Mouse (Mus musculus): ENCODE measurements at regions not wholly inside any gene's neighbourhood (a gene's known extent, or its start where the extent isn't known, plus 50 kb on each side); places are given as distances from the start of the nearest gene placed in this dataset.
A peak's percentile ranks its signal among the peaks of the same experiment; 100 is the strongest.

DNA sequence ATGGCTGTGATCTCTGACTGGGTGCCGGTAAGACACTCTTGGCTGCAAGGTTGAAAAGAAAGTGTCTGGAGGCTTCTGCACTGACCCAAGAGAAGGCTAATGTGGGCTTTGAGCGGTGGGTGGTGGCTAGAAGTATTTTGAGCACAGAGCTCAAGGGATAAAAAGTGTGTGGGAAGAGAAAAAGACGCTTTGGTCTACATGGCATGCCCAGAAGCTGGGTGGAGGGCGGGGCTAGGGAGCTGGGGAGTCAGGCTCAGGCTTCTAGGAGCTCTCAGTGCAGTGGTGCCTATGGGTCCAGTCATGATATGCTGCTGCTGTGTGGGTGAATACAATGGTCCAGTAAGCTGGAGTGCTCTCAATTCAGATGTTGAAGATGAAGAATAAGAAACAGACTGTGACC lies 152.1 kb downstream of the Efnb1 start:
- DNase-seq = no peak

DNA sequence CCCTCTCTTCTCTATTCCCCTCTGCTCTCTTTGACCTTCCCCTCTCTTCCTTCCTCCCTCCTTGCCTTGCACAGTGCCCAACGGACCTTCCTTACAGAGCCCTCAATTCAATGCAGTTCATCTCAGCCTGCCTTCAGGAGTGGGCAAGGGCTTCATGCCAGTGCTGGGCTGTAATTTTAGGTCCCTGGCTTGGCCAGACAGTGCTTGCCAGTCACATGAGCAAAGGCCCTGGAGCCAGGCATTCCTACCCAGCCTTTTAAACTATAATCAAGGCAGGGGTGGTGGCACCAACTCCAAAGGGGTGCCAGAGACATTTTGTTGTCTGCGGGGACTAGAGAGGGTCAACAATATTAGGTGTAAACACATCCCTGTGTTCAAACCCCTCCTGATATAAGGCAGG lies 150.9 kb downstream of the Efnb1 start:
- no peak for DNase-seq

DNA sequence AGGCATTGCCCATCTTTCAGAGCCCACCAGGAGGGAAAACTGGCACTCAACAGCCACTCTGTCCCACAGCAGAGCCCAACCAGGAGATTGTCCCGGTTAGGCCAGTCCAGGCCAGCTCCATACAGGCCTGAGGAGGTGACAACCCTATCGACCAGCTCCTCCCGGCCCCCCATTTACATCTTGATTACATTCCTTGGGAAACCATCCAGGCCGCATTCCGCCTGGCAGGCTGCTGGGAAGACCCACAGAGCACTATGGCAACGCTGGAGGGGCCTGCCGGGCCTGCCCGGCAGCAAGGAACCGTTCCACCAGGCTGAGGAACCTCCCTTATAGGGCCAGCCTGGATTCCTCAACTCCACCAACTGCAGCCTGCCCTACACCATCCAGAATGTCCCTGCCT lies 149.7 kb downstream of the Efnb1 start:
- DNase-seq = peak; percentile 90 to 91

DNA sequence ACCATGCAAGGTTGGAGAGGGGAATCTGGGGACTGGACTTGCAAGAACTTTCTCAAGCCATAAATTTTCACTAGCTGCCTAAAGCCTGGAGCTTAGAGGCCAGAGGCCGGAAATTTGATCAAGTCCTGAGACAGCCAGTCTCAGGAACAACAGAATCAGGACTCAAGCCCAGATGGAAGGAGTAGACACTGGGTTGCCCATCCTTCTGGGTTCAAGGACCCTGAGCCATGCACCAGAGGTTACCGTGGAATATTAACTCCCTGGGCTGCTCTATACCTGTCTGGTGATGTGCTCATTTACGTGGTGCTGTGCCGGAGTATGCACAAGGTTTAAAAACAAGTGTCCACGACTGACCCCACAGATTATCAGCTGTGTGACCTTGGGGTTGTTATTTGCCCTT lies 145.1 kb downstream of the Efnb1 start:
- DNase-seq = no peak

DNA sequence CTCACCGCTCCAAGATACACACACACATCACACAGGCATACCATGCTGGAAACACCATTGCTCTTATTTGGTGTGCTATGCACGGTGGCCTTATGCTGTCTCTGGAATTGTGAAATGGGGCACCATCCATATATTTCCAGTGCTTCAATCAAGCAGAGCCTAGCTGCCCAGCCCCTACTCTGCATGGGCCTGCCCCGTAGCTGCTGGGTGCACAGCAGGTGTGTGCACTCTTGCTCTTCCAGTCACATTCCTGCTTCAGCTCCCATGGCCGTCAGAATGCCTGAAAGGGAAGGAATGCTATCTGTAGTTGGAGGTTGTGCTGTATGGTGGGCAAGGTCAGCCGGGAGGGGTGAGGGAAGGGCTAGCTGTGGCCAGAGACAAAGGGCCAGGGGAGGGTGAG lies 144.6 kb downstream of the Efnb1 start:
- DNase-seq = peak in 1 of 2 experiments; percentile 33

DNA sequence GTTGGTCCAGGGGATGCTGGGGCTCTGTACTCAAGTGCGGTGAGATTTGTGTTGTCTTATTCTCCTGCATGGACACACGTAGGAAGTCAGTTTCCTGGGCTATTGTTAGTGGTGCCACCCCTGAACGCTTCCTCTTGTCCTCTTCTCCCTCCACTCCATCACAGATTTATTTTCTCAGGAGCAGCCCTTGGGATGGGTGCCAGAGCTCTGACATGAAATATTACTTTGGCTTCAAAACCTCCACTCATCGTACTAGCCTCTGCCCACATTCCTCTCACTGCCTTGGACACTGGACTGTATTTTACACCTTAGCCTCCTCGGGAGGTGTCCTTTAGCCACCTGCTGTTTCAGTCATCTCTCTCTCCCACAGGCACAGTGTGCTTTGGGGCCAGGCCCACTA lies 139.6 kb downstream of the Efnb1 start:
- DNase-seq = peak in 1 of 2 experiments; percentile 40

DNA sequence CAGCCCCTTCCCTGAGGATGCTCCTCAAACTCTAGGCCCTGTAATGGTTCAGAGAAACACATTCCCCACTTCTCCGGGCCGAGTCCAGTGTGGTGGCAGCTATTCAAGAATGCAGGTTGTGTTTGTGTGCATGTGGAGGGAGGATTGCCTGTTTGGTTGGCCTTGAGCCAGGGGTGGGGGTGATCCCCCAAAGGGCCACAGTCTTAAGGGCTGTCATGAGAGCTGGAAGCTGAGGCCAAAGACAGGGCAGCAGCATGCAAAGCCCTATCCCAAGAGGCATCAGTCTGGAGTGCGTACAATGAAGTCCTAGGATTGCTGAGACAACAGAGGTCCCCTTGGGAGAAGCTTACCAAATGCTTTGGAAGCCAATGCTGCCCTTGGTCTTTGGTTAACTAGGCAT lies 136.0 kb downstream of the Efnb1 start:
- no peak for DNase-seq

DNA sequence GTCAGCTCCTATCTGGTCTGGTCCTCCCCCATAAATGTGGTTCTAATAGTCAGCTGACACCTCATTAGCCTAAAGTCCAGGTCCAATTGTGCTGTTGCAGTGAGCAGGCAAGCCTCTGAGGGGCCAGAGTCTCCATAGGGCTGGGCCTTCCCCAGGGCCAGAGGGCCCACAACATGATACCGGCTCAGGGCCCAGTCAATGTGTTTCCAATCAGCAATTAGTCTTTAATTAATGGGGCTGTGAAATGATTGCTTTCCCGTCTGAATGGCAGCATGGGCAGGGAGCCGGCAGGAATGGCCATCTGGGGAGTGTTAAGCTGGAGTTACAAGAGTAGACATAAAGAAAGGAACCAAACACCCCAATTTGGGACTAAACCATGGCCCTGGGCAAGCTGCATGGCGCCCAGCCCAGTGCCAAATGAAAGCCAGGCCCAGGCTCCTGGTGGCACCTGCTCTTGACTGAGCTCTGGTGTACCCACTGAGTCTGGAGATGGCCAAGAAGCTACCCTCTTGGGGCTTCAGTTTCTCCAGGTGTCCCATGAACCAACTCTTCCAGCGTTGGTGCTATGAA lies 113.2 kb downstream of the Efnb1 start:
- DNase-seq = no peak

DNA sequence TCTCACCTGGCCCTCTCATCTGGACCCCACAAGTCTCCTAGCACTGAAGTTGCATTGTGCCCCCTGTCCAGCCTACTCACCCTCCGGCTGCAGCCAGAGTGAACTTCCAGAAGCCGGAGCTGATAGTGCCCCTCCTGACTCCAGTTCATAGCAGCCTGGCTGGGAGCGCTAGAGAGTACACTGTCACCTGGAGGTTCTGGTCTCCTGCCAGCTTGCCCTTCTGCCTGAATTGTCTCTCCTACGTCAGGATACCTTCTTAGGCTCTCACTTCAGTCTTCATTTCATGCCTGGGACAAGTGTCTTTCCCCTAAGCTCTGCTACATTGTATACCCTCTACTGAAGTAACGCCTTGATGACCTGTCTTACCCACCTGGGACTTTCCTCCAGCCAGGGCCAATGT lies 112.3 kb downstream of the Efnb1 start:
- no peak for DNase-seq

DNA sequence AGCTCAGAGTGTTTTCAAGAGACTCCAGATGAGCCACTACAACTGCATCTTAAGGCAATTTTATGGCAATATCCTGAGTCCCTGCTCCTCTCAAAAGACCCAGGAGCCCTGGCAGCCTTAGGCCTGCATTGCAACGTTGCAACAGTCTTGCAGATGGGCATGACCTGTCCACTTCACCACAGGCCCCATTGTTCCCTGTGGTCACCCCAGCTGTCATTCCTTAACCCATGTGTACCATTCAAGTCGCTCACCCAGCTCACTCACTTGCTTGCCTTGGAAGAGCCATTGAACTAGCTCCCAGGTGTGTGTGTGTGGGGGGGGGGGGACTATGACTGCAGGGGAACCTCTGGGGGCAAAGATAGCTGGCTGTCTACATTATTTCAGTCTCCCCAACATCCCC lies 110.8 kb downstream of the Efnb1 start:
- DNase-seq = no peak

DNA sequence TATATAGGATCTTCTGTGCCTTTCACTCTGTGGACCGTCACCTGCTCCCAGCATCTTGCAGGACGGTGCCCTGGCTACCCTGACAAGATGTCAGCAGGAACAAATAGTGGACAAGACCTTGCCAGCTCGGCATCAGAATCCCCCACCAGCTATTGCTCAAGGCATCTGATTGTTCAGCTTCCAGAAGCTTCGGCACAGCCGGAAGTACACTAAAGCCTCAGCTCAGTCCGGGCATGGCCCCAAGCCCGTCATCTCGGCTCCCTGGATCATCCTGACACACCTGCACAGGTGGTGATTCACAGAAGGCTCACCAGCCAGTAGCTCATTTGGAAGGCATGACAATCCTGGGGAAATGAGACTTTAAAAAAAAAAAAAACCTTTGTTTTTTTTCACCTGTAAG lies 110.1 kb downstream of the Efnb1 start:
- no peak for DNase-seq

DNA sequence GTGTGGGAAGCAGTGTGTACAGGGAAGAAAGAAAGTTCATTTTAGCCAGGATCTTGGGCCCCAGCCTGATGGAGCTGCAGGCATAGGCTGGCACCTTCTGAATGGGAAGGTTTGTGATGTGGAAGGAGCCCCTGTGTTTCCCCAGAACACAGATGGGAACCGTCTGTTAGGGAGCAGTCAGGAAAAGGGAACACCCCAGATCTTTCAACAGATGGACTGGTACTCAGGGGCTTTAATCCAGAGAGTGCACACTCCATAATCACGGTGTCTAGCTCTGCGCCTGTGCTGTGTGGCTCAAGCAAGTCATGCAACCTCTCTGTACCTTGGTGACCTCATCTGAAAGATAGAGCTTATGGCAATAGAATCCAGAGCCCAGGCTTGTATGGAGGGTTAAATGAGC lies 109.6 kb downstream of the Efnb1 start:
- no peak for DNase-seq

DNA sequence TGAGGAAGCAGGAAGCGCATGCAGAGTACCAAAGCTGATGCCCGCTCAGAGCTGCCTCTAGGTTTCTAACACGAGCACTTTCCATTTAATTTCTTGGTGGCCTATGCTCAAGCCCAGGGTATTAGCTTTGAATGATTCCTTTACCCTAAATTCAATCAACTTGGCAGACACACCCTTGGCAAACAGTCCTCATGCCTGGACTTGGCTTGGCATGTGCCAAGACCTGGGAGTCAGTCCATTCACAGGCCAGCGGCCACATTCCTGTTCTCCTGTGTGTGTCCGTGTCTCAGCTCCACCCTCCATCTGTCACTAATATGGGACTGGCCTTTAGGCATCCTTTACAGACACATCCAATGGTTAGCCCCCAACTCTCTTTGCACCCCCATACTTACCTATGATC lies 107.3 kb downstream of the Efnb1 start:
- DNase-seq = no peak

DNA sequence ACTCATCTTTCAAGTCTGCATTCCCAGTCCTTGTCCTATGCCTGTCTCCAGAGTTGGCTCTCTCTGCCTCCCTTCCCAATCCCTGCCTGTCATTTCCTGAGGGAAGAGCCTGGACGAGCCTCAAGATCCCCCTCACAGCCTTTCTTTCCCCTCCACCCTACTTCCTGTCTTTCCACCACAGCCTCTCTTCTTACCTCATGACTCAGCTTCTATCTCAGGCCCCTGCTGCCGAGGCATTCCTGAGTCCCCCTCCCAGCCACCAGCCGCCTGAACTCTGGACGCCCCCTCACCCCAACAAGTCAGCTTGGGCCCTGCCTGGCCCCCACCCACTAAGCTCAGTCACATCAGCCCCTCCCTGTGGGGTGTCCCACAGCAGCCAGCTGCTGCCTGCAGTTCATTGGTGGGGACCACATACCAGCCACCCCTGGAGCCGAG lies 105.8 kb downstream of the Efnb1 start:
- DNase-seq = peak in 1 of 2 experiments; percentile 30

DNA sequence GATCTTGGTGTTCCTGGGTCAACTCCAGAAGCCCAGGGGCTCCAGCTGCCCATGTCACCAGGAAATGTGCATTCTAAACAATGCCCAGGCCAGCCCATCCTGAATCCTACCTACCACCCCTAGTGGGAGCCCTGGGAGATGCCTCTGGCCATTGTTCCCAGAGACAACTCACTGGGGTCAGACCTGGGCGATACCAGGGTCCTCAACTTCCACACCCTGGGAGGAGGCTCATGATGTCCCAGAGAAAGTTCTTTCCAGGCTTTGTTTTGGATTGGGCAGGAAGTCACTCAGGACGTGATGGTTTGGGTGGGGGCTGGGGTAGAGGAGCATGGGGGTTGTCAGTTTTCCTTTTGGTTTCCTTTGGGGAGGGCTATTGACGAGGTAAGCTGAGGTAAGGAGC lies 97.1 kb downstream of the Efnb1 start:
- no peak for DNase-seq

DNA sequence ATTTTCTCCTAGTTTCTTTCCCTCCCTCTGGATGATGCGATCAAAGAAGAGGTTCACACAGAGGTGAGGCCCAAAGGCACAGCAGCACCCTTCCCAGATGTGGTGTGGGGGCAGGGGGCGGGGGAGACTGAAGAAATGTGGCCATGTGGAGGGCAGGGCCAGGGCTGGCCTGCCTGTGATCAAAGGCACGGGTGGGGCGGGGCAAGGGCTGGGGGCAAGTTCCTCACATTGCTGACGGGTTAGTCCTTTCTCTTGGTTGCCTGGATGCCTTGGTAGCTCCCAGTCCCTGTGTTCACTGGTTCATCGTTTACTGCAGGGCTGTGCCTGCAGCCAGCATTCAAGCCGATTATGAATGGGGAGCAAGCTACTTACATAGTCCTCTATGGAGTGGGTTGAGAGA lies 96.4 kb downstream of the Efnb1 start:
- DNase-seq = peak in 1 of 2 experiments; percentile 18

DNA sequence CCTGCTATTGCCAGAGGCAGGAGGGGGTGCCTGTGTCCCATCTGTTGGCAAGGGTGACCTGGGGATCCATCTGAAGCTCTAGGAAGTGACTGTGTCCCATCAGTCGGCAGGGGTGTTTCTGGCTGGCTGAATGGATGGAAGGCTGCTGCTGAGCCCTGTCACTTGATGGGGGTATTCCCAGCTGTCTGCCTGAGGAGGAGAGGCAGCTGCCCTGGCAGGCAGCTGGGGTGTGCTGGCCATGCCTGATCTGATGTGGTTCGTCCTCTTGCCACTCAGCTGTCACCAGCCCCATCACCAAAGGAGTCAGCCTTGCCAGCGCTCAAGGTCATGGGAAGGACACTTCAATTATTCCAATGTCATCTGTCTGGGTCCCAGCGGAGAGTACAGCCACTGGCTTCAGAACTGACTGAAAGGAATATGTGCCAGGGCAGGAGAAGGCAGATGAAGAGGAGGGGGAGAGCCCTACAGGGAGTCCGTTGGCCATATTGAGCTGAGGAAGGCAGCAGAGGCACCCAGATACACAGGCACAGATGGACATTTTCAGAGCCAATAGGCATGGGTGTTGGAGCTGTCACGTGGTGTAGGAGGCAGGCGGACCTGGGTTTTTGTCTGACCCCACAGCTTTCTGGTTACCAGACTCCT lies 89.3 kb downstream of the Efnb1 start:
- no peak for DNase-seq

DNA sequence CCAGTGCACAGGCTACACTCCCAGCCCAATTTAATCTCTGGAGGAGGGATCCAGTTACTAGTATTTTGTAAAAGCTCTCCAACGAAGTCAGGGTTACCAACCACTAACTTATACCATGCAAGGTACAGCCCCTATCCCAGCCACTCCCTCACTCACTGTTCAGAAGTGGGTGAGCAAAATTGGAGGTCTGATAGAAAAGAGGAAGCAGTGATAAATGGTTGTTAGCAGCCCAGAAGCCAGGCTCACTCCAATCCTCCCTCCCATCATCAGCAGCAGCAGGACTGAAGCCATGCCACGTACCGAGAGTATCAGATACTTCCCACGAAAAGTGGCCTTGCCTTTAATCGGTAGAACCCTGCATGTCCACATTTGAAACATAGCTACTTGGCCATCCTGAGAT lies 86.1 kb downstream of the Efnb1 start:
- DNase-seq = no peak

DNA sequence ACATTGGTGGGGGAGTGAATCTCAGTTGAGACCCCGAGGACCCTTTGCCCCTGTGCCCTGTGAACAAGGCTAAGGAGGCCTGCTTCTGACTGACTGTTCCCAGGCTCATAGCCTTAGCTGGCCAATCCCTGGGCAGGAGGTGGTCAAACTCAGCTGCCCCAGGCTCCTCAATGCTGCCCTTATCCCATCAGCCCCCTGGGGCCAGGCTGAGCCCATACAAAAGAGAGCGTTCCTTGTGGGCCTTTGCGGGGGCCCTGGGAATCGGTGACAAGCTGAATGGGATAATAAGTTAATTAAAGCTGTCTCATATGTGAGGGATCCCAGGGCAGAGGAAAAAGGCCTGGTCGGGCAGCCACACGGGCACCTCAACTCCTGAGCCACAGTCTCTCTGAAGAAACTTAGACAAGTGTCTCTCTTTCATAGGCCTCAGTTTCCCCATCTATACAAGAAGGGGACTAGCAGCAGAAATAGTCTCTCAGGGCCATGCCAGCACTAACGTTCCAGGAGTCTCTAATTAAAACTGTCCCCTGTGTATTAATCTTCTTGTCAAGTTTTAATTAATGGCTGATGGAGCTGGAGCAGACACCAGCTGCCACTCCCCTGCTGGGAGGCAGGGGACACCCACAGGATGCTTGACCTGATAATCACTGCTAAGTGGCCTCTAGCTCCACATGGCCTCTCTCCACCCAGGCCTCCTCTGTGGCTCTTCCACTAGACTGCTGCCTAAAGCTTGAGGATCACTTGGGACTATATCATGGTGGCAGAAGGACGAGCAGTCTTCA lies 84.9 kb downstream of the Efnb1 start:
- DNase-seq = no peak

DNA sequence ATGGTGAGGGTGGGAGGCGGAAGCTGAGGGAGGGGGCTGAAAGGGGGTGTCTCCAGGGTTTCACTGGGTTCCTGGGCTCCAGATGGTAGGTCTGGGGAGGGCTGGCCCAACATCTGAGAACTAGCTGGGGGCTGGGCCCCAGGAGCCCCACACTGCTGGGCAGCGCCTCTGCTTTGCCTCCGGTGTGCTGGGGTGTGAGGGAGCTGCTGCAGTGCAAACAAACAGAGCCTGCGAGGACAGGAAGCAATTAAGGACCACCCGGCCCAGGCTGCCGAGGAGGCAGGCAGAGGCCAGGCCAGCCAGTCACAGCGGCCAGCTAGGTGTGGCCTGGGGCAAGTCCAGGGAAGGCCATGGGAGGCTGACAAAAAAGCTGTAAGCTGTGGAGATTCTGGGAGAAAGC lies 82.3 kb downstream of the Efnb1 start:
- peak; percentile 50 to 63 for DNase-seq

DNA sequence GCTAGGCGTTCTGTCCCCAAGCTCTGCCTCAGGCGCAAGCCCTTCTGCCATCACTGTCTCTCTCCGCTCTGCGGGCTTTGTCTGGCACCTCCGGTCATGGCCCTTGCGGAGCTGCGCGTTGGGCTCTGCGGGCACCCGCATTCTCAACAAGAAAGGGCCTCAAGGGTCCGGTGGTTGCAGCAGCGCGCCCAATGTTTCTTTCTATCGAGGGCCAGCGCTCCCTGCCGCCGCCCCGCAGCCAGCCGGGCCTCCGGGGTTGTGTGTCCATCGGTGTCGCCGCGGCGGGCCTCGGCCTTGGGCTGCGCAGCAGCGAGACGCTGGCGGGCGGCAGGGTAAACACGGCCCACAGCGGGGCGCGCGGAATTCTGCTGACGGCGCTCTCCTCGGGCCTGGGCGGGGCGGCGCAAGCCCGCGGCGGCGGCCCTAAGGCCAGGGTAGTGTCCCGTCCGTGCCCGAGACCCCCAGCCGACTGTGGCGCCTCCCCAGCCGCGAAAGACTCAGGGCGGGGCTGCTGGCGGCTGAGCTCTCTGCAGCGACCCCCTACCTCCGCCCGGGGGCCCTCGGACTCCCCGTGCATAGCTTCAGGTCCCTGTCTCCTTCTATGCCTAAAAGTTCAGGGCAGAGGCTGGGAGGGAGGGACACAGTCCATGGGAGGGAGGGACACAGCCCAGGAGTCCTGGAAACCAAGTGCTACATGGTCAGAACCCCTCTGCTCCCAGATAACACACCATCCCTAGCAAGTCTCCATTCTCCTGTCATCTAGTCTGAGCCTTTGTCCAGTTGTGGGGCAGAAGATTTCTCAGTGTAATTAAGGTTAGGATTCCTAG lies 80.9 kb downstream of the Efnb1 start:
- peak; percentile 68 to 81 for DNase-seq

DNA sequence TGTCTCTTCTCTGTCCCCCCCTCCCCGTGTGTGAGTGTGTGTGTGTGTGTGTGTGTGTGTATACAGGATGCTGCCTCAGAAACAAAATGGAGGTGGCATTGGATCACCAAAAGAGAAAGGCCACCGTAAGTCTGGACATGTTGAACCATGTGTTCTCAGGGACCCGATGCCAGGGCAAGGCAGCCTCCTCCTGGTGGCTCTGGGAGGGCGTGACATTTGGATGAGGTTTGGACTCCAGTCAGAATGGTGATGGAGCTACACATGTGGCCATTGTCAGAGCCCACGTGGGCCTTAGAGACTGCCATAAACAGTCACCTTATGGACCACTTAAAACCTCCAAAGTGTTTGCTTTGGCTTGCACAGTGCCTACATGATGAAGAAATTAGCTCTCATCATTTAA lies 80.0 kb downstream of the Efnb1 start:
- DNase-seq = no peak

DNA sequence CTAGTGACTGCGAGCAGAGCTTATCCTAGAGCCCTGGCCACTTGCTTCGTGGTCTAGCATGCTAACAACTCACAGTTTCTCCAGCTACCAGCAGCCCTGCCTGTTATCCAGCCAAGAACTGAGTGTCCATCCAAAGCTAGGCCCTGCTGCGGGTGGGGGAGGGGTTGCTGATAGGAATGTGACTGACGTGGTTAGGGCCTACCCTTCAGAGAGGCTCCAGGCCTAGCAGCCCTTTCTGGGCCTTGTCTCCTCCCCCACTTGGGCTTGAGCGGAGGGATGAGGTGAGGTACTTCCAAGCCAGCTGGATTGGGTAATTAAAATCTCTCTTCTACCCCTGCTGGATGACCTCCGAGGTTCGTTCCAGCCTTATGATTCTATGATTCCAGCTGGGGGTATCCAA lies 79.2 kb downstream of the Efnb1 start:
- DNase-seq = peak; percentile 66 to 76
